8 mouse cellular contexts compared by ENCODE assay signal in genomic region chr11:75455041-75455736, GRCm38 (mm10). TPM values are rescaled to one million over a fixed set of nuclear protein-coding genes. Genes with fewer than 3 reads are reported as not detected.
DNase-seq lines count a peak whose midpoint lies in the region; ATAC-seq and TF ChIP-seq lines count a peak whose summit lies in the region.

No protein-coding gene starts in this region.

- TF ChIP-seq CTCF in hindbrain, postnatal 0 days (IDR thresholded peaks at IDR 0.05; ENCODE audit: low read depth): no peak

- peak overlapping the region; percentile 72 for H3K4me3 ChIP-seq in heart, embryonic 12.5 days
- peak overlapping the region; percentile 85 for H3K4me3 ChIP-seq in embryonic facial prominence, embryonic 10.5 days
- peak overlapping the region; percentile 57 for H3K4me3 ChIP-seq in hindbrain, postnatal 0 days (ENCODE audit: low read length)

- ATAC-seq in heart, embryonic 12.5 days (ENCODE audit: insufficient number of reproducible peaks, low FRiP score): no peak
- ATAC-seq in hindbrain, postnatal 0 days: no peak
- ATAC-seq in megakaryocyte progenitor cell, adult 5-6 weeks (replicated peaks; ENCODE audit: poor library complexity): no peak

- peak overlapping the region; percentile 97 for H3K4me2 ChIP-seq in heart, embryonic 12.5 days
- peak overlapping the region; percentile 85 for H3K4me2 ChIP-seq in hindbrain, postnatal 0 days (ENCODE audit: low read depth, low read length)

- H3K27me3 ChIP-seq in heart, embryonic 12.5 days (replicated peaks): no peaks in the 10 kb centered on the region
- H3K27me3 ChIP-seq in embryonic facial prominence, embryonic 10.5 days (replicated peaks; ENCODE audit: low read depth, poor library complexity, severe bottlenecking): peaks cover 15% of the 10 kb centered on the region
- H3K27me3 ChIP-seq in hindbrain, postnatal 0 days (ENCODE audit: insufficient read depth, low read length): no peaks in the 10 kb centered on the region

- H3K9ac ChIP-seq in heart, embryonic 12.5 days: peak overlapping the region; percentile 75; the same call in 1 of the 2 replicates
- H3K9ac ChIP-seq in hindbrain, postnatal 0 days (replicated peaks; ENCODE audit: low read length): peak overlapping the region; percentile 58

- H3K4me1 ChIP-seq in heart, embryonic 12.5 days (replicated peaks): peaks cover 43% of the 10 kb centered on the region
- peaks cover 42% of the 10 kb centered on the region for H3K4me1 ChIP-seq in embryonic facial prominence, embryonic 10.5 days
- peaks cover 16% of the 10 kb centered on the region; the same call in 1 of the 2 replicates for H3K4me1 ChIP-seq in hindbrain, postnatal 0 days (ENCODE audit: insufficient read depth, low read length)

- no peak for DNase-seq in heart, postnatal 4 days
- no peak for DNase-seq in embryonic facial prominence, embryonic 10.5 days (ENCODE audit: low spot score)
- DNase-seq in hindbrain, postnatal 0 days (ENCODE audit: low spot score): no peak
- DNase-seq in lung, postnatal 36 days: peak; percentile 73
- DNase-seq in gastrocnemius, postnatal 10 days: no peak
- DNase-seq in adipocyte (ENCODE audit: low spot score): no peak

- H3K9me3 ChIP-seq in heart, embryonic 12.5 days (replicated peaks): no peaks in the 10 kb centered on the region
- H3K9me3 ChIP-seq in embryonic facial prominence, embryonic 10.5 days: no peaks in the 10 kb centered on the region
- H3K9me3 ChIP-seq in hindbrain, postnatal 0 days (ENCODE audit: low read length): no peaks in the 10 kb centered on the region

- peak overlapping the region; percentile 43; the same call in 1 of the 2 replicates for H3K27ac ChIP-seq in heart, embryonic 12.5 days (ENCODE audit: poor library complexity, severe bottlenecking)
- peak overlapping the region; percentile 82 for H3K27ac ChIP-seq in embryonic facial prominence, embryonic 10.5 days (replicated peaks)
- peak overlapping the region; percentile 70 for H3K27ac ChIP-seq in hindbrain, postnatal 0 days

- H3K36me3 ChIP-seq in heart, embryonic 12.5 days: peaks cover 14% of the 10 kb centered on the region
- H3K36me3 ChIP-seq in embryonic facial prominence, embryonic 10.5 days (replicated peaks): peaks cover 11% of the 10 kb centered on the region; the same call in 1 of the 2 replicates
- peaks cover 7% of the 10 kb centered on the region; the same call in 1 of the 2 replicates for H3K36me3 ChIP-seq in hindbrain, postnatal 0 days (ENCODE audit: insufficient read depth, low read length)

- WGBS in heart, embryonic 12.5 days: 74% methylated on average over 10 of the region's 10 CpGs
- 79% methylated on average over 10 of the region's 10 CpGs for WGBS in embryonic facial prominence, embryonic 10.5 days
- 77% methylated on average over 10 of the region's 10 CpGs for WGBS in hindbrain, postnatal 0 days

RNA-seq across cellular contexts. Expression of gene Wdr81, which starts 0.7 kb away (rescaled TPM):
- polyA plus RNA-seq in heart, embryonic 12.5 days (2016; fragmentation: Nextera tagmentation; extraction: Ambion mirVana): 5.6 and 5.7 TPM in 2 replicates
- 1 to 10 TPM; 5.2 to 6.0 TPM for total RNA-seq in heart, postnatal 4 days (2021)
- 6.0 and 6.8 TPM in 2 replicates for polyA plus RNA-seq in embryonic facial prominence, embryonic 10.5 days (2016; fragmentation: Nextera tagmentation; extraction: Ambion mirVana)
- 19.4 and 20.4 TPM in 2 replicates for total RNA-seq in hindbrain, postnatal 0 days (2014; rRNA removed)
- 3.9 and 4.1 TPM in 2 replicates for polyA plus RNA-seq in hindbrain, postnatal 0 days (2015; fragmentation: Nextera tagmentation; extraction: Ambion mirVana)
- total RNA-seq in megakaryocyte progenitor cell, adult 5-6 weeks (2015): 7.1 and 8.0 TPM in 2 replicates
- total RNA-seq in megakaryocyte progenitor cell, adult 5-6 weeks (2017): 5.7 and 8.0 TPM in 2 replicates
- 1 to 10 TPM; 7.2 to 7.9 TPM for total RNA-seq in gastrocnemius, postnatal 10 days (2021)

RNA-seq across cellular contexts. Expression of gene Tlcd2, which starts 6.3 kb away (rescaled TPM):
- polyA plus RNA-seq in heart, embryonic 12.5 days (2016; fragmentation: Nextera tagmentation; extraction: Ambion mirVana): 12.7 and 13.1 TPM in 2 replicates
- 1 to 10 TPM; 6.1 to 6.7 TPM for total RNA-seq in heart, postnatal 4 days (2021)
- polyA plus RNA-seq in embryonic facial prominence, embryonic 10.5 days (2016; fragmentation: Nextera tagmentation; extraction: Ambion mirVana): 11.1 and 12.7 TPM in 2 replicates
- total RNA-seq in hindbrain, postnatal 0 days (2014; rRNA removed): 1.0 and 3.4 TPM in 2 replicates
- polyA plus RNA-seq in hindbrain, postnatal 0 days (2015; fragmentation: Nextera tagmentation; extraction: Ambion mirVana): 1.5 and 1.6 TPM in 2 replicates
- total RNA-seq in megakaryocyte progenitor cell, adult 5-6 weeks (2015): 16.3 and 16.5 TPM in 2 replicates
- 17.9 and 28.3 TPM in 2 replicates for total RNA-seq in megakaryocyte progenitor cell, adult 5-6 weeks (2017)
- total RNA-seq in gastrocnemius, postnatal 10 days (2021): 10 to 100 TPM; 13.5 to 14.9 TPM

RNA-seq across cellular contexts. Expression of gene Serpinf2, which starts 15.8 kb away (rescaled TPM):
- polyA plus RNA-seq in heart, embryonic 12.5 days (2016; fragmentation: Nextera tagmentation; extraction: Ambion mirVana): 0.86 and 6.4 TPM in 2 replicates
- under 1 TPM in 1 of 2 experiments, not detected in 1; 0.11 TPM for total RNA-seq in heart, postnatal 4 days (2021)
- not detected in 2 replicates for polyA plus RNA-seq in embryonic facial prominence, embryonic 10.5 days (2016; fragmentation: Nextera tagmentation; extraction: Ambion mirVana)
- total RNA-seq in hindbrain, postnatal 0 days (2014; rRNA removed): 0.05 TPM in 1 of 2 replicates, not detected in the other
- polyA plus RNA-seq in hindbrain, postnatal 0 days (2015; fragmentation: Nextera tagmentation; extraction: Ambion mirVana): not detected in 2 replicates
- total RNA-seq in megakaryocyte progenitor cell, adult 5-6 weeks (2015): 0.20 TPM in 1 of 2 replicates, not detected in the other
- not detected in 2 replicates for total RNA-seq in megakaryocyte progenitor cell, adult 5-6 weeks (2017)
- total RNA-seq in gastrocnemius, postnatal 10 days (2021): under 1 TPM in 1 of 2 experiments, not detected in 1; 0.56 TPM

RNA-seq across cellular contexts. Expression of gene Prpf8, which starts 31.4 kb away (rescaled TPM):
- 41.3 and 42.7 TPM in 2 replicates for polyA plus RNA-seq in heart, embryonic 12.5 days (2016; fragmentation: Nextera tagmentation; extraction: Ambion mirVana)
- total RNA-seq in heart, postnatal 4 days (2021): 100 to 1,000 TPM; 113 to 115 TPM
- polyA plus RNA-seq in embryonic facial prominence, embryonic 10.5 days (2016; fragmentation: Nextera tagmentation; extraction: Ambion mirVana): 74.0 and 76.5 TPM in 2 replicates
- 118 and 126 TPM in 2 replicates for total RNA-seq in hindbrain, postnatal 0 days (2014; rRNA removed)
- 25.9 and 29.4 TPM in 2 replicates for polyA plus RNA-seq in hindbrain, postnatal 0 days (2015; fragmentation: Nextera tagmentation; extraction: Ambion mirVana)
- total RNA-seq in megakaryocyte progenitor cell, adult 5-6 weeks (2015): 147 and 148 TPM in 2 replicates
- total RNA-seq in megakaryocyte progenitor cell, adult 5-6 weeks (2017): 93.5 and 107 TPM in 2 replicates
- total RNA-seq in gastrocnemius, postnatal 10 days (2021): 10 to 100 TPM; 77.6 to 83.7 TPM

RNA-seq across cellular contexts. Expression of gene Serpinf1, which starts 32.7 kb away (rescaled TPM):
- polyA plus RNA-seq in heart, embryonic 12.5 days (2016; fragmentation: Nextera tagmentation; extraction: Ambion mirVana): 39.6 and 39.7 TPM in 2 replicates
- 10 to 100 TPM; 12.7 to 16.9 TPM for total RNA-seq in heart, postnatal 4 days (2021)
- 211 and 216 TPM in 2 replicates for polyA plus RNA-seq in embryonic facial prominence, embryonic 10.5 days (2016; fragmentation: Nextera tagmentation; extraction: Ambion mirVana)
- total RNA-seq in hindbrain, postnatal 0 days (2014; rRNA removed): 56.6 and 57.6 TPM in 2 replicates
- polyA plus RNA-seq in hindbrain, postnatal 0 days (2015; fragmentation: Nextera tagmentation; extraction: Ambion mirVana): 41.5 and 47.1 TPM in 2 replicates
- total RNA-seq in megakaryocyte progenitor cell, adult 5-6 weeks (2015): 99.9 and 117 TPM in 2 replicates
- total RNA-seq in megakaryocyte progenitor cell, adult 5-6 weeks (2017): 70.7 and 92.3 TPM in 2 replicates
- total RNA-seq in gastrocnemius, postnatal 10 days (2021): 100 to 1,000 TPM; 134 to 239 TPM
